Mouse (Mus musculus): Measurements from ENCODE around the gene Tuba1b. TPM values are rescaled to one million over a fixed set of nuclear protein-coding genes. Genes with fewer than 3 reads are reported as not detected.
A peak's percentile ranks its signal among the peaks of the same experiment; 100 is the strongest.
"Not testable (repeated sequence)": the region's sequence is repeated elsewhere in the genome, so short reads cannot be mapped to it uniquely, and the experiment has no call there.

Gene Tuba1b
- total and polyA plus RNA-seq, 2 experiments from 2014 or later: 611 to 2,330 TPM

DNA sequence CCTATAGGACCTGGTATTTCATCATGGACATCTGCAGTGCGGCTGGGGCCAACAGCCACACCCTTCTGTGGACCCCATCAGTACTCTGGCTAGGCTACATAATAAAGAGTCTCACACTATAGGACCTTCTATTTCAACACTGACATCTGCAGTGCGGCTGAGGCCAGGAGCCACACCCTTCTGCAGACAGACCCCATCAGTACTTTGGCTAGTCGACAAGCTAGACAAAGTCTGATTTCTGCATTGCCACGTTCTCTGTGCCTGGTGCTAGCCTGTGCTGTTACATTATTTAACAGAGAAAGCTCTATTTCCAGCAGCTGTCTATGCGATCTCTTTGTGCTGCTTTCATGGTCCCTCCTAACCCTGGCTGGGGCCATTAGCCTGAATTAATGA, 17.7 kb upstream of the Tuba1b start:
- Histone ChIP-seq H3K36me3 (replicated peaks; ENCODE audit: control insufficient read depth, insufficient read depth, low read length) (peaks cover 10% of the 10 kb centered on the region), H3K9ac (replicated peaks; ENCODE audit: low read depth, low read length) (peak overlapping the region; percentile 76), H3K4me1 (ENCODE audit: control insufficient read depth, insufficient read depth) (no peaks in the 10 kb centered on the region), H3K4me2 (ENCODE audit: low read depth, low read length) (peak overlapping the region; percentile 64), H3K9me3 (replicated peaks; ENCODE audit: control insufficient read depth, low read length) (no peaks in the 10 kb centered on the region), H3K4me3 (ENCODE audit: low read depth, low read length) (peak overlapping the region; percentile 87), H3K27ac (ENCODE audit: low read depth) (peak overlapping the region; percentile 24; the same call in 1 of the 2 replicates), H3K27me3 (ENCODE audit: control insufficient read depth, insufficient read depth, low read length) (no peaks in the 10 kb centered on the region)
- 19% methylated on average over 5 of the region's 5 CpGs for WGBS
- TF ChIP-seq EP300 (IDR thresholded peaks at IDR 0.05; ENCODE audit: low read depth) (no peak), CTCF (IDR thresholded peaks at IDR 0.05; ENCODE audit: low read depth) (no peak)
- ATAC-seq (ENCODE audit: insufficient read depth, low read depth): no peak
- DNase-seq (ENCODE audit: low spot score): no peak

DNA sequence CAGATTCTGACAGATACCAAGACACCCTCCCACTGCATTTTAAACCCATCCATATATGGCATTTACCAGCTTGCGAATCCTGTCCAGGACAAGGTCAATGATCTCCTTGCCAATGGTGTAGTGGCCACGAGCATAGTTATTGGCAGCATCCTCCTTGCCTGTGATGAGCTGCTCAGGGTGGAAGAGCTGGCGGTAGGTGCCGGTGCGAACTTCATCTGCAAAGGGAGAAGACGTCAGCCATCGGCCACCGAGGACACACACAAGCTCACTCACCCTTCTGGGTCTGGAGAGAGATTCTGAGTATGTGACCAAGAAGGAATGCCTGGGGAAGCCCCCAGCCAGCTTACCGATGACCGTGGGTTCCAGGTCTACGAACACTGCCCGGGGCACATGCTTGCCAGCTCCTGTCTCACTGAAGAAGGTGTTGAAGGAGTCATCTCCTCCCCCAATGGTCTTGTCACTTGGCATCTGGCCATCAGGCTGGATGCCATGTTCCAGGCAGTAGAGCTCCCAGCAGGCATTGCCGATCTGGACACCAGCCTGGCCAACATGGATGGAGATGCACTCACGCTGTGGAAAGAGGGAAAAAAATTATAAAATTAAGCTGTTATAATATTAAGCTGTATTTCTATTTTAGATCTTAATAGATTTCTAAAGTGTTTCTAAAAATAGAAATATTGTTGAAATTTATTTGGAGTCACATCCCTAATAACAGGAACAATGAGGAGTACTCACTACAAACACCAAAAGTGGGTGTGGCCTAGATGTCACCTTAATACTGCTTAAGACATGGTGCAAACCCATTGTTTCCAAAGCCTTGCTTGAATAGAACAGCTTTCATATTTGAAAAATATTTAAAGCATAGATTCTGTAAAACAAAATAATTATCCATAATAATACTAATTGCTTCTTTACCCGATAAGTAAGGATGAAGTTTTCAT, 17.0 kb upstream of the Tuba1b start:
- not testable (repeated sequence) for H3K9me3 ChIP-seq (replicated peaks; ENCODE audit: control insufficient read depth, low read length); ATAC-seq (ENCODE audit: insufficient read depth, low read depth); H3K4me1 ChIP-seq (ENCODE audit: control insufficient read depth, insufficient read depth); H3K9ac ChIP-seq (replicated peaks; ENCODE audit: low read depth, low read length); DNase-seq (ENCODE audit: low spot score); H3K27me3 ChIP-seq (ENCODE audit: control insufficient read depth, insufficient read depth, low read length); H3K36me3 ChIP-seq (replicated peaks; ENCODE audit: control insufficient read depth, insufficient read depth, low read length)
- peak overlapping the region; percentile 24; the same call in 1 of the 2 replicates for H3K27ac ChIP-seq (ENCODE audit: low read depth)
- peak overlapping the region; percentile 87 for H3K4me3 ChIP-seq (ENCODE audit: low read depth, low read length)
- 70% methylated on average over 11 of the region's 15 CpGs for WGBS
- H3K4me2 ChIP-seq (ENCODE audit: low read depth, low read length): peak overlapping the region; percentile 64

DNA sequence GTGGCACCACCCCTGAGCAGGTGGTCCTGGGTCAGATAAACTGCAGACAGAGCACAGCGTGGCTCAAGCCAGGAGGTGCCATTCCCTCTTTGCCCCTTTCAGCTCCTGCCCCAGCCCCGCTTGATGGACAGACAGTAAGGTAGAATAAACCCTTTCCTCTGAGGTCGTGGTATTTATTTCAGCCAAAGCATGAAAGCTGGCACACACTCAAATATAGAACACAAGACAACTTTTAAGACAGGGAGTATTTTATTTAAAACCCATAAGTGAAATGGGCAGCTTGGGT, 15.2 kb upstream of the Tuba1b start:
- H3K9ac ChIP-seq (replicated peaks; ENCODE audit: low read depth, low read length): no peak overlapping the region
- no peaks in the 10 kb centered on the region for H3K9me3 ChIP-seq (replicated peaks; ENCODE audit: control insufficient read depth, low read length)
- no peak overlapping the region for H3K4me2 ChIP-seq (ENCODE audit: low read depth, low read length)
- no peaks in the 10 kb centered on the region for H3K4me1 ChIP-seq (ENCODE audit: control insufficient read depth, insufficient read depth)
- DNase-seq (ENCODE audit: low spot score) (no peak), ATAC-seq (ENCODE audit: insufficient read depth, low read depth) (no peak)
- WGBS: 63% methylated on average over 3 of the region's 3 CpGs
- no peak overlapping the region for H3K27ac ChIP-seq (ENCODE audit: low read depth)
- no peaks in the 10 kb centered on the region for H3K27me3 ChIP-seq (ENCODE audit: control insufficient read depth, insufficient read depth, low read length)
- TF ChIP-seq CTCF (IDR thresholded peaks at IDR 0.05; ENCODE audit: low read depth) (no peak), EP300 (IDR thresholded peaks at IDR 0.05; ENCODE audit: low read depth) (no peak)
- H3K36me3 ChIP-seq (replicated peaks; ENCODE audit: control insufficient read depth, insufficient read depth, low read length): peaks cover 10% of the 10 kb centered on the region
- H3K4me3 ChIP-seq (ENCODE audit: low read depth, low read length): no peak overlapping the region

DNA sequence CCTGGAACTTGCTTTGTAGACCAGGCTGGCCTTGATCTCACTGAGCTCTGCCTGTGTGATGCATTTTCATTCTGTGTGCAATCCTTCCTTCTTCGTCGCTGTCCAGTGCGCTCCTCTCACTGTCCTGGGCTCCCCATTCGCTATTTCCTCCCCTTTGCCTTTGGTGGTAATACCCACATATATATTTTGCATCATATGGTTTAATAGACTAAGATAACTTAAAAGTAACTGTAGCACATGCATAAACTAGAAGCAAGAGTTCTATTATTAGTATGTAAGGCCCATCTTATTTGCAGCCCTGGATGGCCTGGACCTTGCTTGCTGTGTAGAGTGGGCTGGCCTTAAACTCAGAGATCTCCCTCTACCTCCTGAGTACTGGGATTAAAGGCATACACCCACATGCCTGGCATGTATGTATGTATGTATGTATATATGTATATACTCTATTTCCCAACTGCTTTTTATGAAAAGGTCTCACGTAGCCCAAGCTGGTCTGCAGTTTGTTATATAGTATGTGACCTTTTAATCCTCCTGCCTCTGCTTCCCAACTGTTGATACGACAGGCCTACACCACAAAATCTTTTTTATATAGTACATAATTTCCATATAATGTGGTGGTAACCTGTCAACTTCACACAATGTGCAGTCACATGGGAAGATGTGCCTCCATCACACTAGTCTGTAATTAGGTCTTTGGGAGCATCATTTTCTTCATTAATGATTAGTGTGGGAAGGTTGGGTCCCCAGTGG, 14.7 kb upstream of the Tuba1b start:
- H3K36me3 ChIP-seq (replicated peaks; ENCODE audit: control insufficient read depth, insufficient read depth, low read length): peaks cover 10% of the 10 kb centered on the region
- no peaks in the 10 kb centered on the region for H3K9me3 ChIP-seq (replicated peaks; ENCODE audit: control insufficient read depth, low read length)
- DNase-seq (ENCODE audit: low spot score): no peak
- H3K27me3 ChIP-seq (ENCODE audit: control insufficient read depth, insufficient read depth, low read length): no peaks in the 10 kb centered on the region
- TF ChIP-seq EP300 (IDR thresholded peaks at IDR 0.05; ENCODE audit: low read depth): no peak
- no peak for TF ChIP-seq CTCF (IDR thresholded peaks at IDR 0.05; ENCODE audit: low read depth)
- H3K4me1 ChIP-seq (ENCODE audit: control insufficient read depth, insufficient read depth): no peaks in the 10 kb centered on the region
- H3K4me2 ChIP-seq (ENCODE audit: low read depth, low read length): no peak overlapping the region
- no peak overlapping the region for H3K9ac ChIP-seq (replicated peaks; ENCODE audit: low read depth, low read length)
- ATAC-seq (ENCODE audit: insufficient read depth, low read depth): no peak
- WGBS: 76% methylated on average over 6 of the region's 6 CpGs
- H3K27ac ChIP-seq (ENCODE audit: low read depth): no peak overlapping the region
- no peak overlapping the region for H3K4me3 ChIP-seq (ENCODE audit: low read depth, low read length)

DNA sequence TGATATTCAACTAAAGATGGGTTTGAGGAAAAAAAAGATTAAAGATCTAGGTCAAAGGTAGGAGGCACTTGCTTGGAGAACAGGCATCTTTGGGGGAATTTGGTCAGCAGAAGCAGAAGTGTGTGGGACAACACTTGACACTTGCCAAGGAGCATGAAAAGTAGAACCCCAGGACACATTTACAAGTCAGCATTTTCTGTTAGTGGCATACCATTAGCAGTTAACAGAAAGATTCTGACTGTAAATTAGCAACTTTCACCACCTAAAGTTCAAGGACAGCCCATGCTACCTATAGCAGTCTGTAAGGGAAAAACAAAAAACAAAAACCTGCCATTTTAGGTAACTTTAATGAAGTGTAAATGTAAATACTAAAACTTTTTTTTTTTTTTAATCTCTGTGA, 14.0 kb upstream of the Tuba1b start:
- no peak for TF ChIP-seq CTCF (IDR thresholded peaks at IDR 0.05; ENCODE audit: low read depth)
- no peak for TF ChIP-seq EP300 (IDR thresholded peaks at IDR 0.05; ENCODE audit: low read depth)
- Histone ChIP-seq H3K4me1 (ENCODE audit: control insufficient read depth, insufficient read depth) (no peaks in the 10 kb centered on the region), H3K36me3 (replicated peaks; ENCODE audit: control insufficient read depth, insufficient read depth, low read length) (peaks cover 10% of the 10 kb centered on the region), H3K4me3 (ENCODE audit: low read depth, low read length) (no peak overlapping the region), H3K9ac (replicated peaks; ENCODE audit: low read depth, low read length) (no peak overlapping the region), H3K27me3 (ENCODE audit: control insufficient read depth, insufficient read depth, low read length) (no peaks in the 10 kb centered on the region), H3K27ac (ENCODE audit: low read depth) (no peak overlapping the region), H3K9me3 (replicated peaks; ENCODE audit: control insufficient read depth, low read length) (no peaks in the 10 kb centered on the region), H3K4me2 (ENCODE audit: low read depth, low read length) (no peak overlapping the region)
- DNase-seq (ENCODE audit: low spot score) (no peak), ATAC-seq (ENCODE audit: insufficient read depth, low read depth) (no peak)

Data from heart, postnatal 0 days (tissue).